Mouse (Mus musculus): ENCODE data around the gene Ikzf4.
"Not testable (repeated sequence)": the region's sequence is repeated elsewhere in the genome, so short reads cannot be mapped to it uniquely, and the experiment has no call there.

Gene Ikzf4

DNA sequence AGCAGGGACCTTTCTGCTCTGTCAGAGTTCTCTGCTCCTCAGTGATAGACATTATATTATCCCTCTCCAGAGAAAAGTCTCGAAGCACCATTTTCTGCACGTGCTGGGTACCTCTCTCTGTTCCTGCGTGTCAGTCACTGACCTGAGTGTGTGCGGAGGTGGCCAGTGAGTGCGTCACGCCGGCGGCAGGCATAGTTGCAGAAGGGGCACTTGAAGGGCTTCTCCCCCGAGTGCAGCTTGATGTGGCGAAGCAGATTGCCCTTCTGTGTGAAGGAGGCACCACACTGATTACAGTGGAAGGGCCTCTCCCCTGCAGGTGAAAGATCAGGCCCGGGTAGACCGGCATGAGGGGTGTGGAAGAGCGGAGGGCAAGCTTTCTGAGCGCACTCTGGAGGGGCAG is 5.8 kb downstream of the Ikzf4 start:
- DNase-seq, result no peak

DNA sequence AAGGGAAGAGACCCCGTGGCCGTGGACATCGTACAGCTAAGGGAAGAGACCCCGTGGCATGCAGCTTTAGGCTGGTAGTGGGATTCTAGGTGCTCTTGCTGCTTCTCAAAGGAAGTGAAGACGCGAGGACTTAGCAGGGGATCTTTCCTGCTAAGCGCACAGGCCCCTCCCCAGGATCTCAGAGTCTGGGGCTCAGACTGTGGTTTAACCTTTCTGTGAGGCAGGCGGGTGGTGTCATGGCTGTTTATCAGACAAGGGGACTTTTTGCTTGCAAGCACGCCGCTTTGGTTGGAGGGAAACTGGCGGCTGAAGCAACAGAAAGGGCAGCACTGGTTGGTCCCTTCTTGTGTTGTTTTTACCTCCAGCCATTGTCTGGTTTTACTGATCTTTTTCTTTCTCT is 8.8 kb downstream of the Ikzf4 start:
- DNase-seq, result peak; percentile 79

DNA sequence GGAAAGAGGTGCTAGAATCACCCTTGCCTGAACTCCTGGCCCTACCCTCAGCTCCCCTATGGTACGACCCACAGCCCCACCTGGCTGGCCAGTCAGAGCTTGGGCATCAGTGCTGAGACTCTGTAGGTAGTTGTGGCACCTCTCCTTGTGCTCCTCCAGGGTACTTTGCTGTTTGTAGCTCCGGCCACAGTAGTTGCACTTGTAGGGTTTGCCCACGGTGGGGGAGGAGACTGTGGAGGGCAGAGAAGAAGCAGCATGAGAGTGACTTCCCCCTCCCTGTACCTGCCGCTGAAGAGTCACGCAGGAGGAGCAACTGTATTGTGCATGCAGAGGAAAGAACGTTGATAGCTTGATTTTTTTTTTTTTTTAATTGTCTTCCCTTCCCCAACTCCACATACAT is 9.2 kb downstream of the Ikzf4 start:
- peak; percentile 69 for DNase-seq

DNA sequence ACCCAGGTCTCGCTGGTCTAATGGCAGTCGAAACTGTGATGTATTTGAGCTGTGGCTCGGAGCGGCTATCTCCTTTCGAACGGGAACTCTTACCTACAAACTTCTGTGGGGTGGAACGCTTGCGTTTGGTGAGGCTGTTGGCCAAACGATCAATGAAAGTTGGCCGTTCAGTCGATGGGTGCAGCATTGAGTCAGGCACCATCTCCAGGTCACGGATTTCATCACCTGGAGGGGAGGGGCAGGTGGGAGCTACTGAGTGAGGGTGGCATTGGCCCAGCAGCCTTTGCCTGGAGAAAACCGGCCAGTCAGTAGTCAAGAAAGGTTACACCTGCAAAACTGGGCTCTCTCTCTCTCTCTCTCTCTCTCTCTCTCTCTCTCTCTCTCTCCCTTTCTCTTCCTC is 10.1 kb downstream of the Ikzf4 start:
- no peak for DNase-seq

DNA sequence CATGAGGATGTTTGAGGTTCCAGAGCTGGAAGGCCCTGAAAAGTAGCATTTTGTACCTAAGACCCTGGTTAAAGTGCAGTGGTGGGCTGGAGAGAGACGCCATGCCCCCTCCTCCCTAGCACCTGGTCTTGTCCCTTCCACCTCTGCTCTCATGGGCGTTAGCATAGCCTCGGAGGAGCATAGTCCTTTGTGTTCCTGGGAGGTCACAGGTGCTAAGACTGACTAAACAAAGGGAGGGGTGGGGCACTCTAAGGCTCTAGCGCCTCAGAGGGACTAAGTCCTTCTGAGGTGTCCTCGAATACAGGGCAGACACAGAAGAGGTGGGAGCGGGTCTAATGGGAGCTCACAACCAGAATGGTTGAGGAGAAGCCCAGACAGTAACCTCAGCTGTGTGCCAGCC is 14.2 kb downstream of the Ikzf4 start:
- no peak for DNase-seq

DNA sequence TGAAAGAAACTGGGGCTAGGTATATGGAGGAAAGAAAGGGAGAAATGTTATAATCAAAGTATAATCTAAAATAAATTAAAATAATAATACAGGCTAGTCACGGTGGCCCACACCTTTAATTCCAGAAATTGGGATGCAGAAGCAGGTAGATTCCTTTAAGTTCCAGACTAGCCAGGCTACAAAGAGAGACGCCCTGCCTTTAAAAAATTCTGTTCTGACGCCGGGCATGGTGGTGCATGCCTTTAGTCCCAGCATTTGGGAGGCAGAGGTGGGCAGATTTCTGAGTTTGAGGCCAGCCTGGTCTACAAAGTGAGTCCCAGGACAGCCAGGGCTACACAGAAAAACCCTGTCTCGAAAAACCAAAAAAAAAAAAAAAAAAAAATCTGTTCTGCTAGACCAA is 15.5 kb downstream of the Ikzf4 start:
- not testable (repeated sequence) for DNase-seq

DNA sequence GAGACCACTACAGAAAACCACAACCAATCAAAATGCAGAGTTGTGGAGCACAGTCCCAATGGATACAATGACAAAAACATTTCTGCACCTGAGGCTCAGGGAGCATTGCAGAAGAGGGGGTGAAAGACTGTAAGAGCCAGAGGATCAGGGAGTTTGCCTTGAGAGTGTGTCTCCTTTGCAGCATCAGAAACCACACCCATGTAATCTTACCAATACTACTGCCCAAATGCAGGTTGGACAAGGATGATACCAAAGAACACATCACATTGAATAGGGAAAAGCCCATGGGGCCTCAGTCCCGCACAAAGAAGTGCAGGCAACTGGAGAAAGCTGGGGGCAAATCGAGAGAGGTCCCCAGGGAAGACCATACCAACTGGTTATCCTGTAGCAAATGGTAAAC is 16.0 kb downstream of the Ikzf4 start:
- no peak for DNase-seq

DNA sequence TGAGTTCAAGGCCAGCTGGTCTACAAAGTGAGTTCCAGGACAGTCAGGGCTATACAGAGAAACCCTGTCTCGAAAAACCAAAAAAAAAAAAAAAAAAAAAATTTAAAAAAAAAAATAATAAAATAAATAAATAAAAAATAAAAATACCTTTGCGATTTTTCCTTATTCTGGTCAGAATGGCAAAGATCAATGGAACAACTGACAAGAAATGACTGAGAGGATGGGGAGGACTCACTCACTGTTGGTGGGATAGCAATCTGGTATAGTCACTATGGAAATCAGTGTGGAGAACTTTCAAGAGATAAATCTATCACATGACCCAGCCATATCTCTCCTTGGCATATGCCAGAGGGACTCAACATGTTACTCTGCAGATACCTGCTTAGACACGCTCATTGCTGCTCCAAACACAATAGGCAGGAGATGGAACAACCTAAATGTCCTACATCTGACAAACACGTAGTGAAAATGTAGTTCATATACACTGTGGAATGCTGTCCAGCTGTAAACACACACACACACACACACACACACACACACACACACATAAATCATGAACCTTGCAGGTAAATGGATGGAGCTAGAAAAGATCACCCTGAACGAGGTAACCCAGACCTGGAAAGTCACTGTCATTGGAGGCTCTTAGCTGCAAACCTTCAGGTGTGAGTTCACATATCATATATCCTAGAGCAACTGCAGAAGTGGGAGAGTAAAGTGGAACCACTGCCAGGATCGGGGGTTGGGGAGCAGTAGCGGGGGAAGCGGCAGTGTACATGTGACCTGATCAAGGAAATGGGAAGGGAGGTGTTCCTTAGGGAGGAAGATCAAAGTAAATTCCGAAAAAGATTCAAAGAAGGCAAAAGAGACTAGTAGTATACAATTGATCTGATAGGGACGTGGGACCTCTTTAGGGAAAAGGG is 18.1 kb downstream of the Ikzf4 start:
- no peak for DNase-seq

DNA sequence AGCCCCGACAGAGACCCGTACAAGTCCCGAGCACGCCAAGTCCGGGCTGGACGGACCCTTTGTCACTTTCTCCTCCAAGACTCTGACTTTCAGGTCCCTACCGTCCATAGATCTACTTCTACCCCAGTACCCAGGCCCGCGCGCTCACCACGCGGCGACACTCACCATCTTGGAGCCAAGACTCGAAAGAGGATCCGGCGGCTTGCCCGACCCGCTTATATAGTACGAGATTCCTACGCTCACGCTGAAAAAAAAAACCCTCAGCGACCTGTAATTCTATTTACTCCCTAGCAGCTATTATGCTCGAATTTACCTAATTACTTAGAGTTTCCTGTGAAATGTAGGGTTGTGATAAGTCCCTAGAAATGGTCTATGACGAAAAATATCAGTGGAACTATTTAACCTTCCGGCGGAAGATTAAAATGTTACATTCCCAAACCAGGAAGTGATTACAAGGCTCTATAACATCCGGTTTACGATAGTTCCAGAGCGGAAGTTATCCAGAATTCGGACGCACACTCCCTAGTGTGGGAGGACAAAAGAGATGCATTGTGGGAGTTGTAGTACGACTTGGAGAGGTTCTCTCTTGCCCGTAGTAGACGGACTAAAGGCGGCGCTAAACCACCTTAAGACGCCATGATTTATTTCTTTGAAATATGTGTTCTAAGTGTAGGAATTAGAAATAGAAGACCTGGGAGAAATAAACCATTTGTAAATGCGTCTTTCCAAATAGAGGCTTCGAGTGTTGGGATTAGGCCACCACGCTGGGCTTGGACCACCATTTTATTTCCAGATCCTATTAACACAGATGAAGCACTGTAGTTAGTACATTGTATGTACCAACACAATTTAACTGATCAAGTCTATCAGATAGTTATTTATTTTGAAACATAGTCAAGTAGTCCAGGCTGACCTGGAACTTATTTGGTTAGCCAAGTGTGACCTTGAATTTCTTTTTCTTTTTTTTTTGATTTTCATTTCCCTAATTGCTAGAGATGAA is 19.2 kb downstream of the Ikzf4 start, which contains the start of gene Rps26:
Gene Rps26, minus strand, starts transcription at position 437 of the 1,000 bp plus-strand sequence.
- peak; percentile 89 for DNase-seq

DNA sequence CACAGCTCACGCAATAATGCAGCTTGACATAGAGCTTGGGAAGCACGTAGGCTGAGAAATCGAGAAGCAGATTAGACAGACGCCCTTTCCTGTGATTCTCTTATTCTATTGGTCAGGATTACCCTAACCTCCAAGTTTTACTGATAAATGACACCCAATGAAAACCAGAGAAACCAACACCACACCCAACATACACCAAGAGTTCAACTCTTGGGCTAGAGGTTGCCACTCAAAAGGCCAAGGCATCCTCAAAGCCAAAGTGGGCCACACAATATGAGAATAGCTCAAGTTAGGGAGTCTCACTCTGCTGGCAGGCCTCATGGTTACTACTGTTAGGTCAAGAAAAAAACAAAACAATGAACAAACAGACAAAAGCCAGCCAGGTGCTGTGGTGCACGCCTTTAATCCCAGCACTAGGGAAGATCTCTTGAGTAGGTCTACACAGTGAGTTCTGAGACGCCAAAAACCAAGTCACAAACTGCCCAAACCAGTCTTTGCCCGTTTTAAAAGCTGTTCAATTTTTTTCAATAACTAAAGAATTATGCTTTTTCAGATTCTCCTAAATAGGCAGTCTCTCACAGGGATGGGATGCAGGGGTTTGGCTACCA is 20.4 kb downstream of the Ikzf4 start:
- no peak for DNase-seq

DNA sequence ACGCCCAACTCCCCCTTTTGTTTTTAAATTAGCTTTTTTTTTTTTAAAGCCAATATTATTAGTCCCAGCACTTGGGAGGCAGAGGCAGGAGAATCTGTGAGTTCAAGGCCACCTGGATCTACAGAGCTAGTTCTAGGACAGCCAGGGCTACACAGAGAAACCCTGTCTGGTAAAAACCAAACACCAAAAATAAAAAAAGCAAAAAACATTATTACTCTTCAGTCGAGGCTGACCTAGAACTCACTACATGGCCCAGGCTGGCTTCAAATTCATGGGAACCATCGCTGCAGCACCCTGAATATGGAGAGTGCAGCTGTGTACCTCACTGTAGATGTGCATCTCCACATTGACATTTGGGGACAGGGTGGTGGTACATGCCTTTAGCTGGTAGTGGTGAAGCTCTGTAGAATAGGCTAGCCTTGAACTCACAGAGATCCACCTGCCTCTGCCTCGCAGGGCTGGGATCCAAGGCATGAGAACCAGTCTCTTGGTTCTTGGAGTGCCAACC is 22.6 kb downstream of the Ikzf4 start:
- not testable (repeated sequence) for DNase-seq

DNA sequence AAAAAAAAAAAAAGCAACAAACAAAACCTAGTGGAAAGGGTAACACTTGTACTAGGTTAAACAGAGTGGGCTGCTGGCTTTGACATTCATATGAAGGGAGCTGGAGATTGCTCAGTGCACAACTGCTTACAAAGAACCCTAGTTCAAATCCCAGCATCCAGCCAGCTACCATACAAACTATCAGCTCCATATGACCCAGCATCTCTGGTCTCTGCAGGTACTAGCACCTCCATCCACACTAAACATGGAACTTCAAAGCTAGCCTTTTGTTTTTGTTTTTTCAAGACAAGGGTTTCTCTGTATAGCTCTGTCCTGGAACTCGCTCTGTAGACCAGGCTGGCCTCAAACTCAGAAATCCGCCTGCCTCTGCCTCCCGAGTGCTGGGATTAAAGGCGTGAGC is 23.1 kb downstream of the Ikzf4 start:
- DNase-seq, result no peak

DNA sequence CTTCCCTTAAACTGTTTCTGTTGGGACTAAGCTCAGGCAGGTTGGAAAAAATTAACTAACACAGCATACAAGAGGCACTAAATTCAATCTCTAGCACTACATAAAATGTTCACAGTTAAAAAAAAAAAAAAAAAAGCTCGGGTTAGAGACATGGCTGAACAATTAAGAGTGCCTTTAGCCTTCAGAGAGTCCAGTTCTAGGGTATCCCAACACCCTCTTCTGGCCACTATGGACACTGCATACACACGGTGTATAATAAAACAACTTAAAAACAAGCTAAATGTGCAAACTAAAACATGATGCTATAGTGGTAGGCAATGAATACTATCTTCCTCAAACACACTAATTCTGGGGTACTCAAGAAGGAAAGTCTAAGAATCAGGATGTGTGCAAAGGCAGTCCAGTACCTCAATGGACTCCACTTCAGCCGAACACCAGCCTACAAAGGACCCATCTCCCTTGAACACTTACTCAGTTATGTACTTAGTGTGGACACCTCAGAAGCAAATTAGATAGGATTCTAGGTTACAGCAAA is 23.7 kb downstream of the Ikzf4 start:
- no peak for DNase-seq

DNA sequence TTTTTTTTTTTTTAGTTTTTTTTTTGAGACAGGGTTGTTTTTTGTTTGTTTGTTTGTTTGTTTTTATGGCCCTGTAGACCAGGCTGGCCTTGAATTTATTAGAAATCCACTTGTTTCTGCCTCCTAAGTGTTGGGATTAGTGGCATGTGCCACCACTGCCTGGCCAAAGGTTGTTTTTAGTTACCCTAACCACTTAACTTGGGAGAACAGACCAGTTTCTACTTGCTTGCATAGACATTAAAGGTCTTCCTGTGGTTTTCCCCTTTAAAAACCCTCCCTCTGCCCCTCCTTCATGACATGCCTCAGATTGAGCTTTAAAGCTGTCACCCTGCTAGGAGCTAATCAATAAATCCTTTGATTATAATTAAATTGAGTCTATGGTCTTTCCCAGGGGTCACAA is 25.6 kb downstream of the Ikzf4 start:
- no peak for DNase-seq

DNA sequence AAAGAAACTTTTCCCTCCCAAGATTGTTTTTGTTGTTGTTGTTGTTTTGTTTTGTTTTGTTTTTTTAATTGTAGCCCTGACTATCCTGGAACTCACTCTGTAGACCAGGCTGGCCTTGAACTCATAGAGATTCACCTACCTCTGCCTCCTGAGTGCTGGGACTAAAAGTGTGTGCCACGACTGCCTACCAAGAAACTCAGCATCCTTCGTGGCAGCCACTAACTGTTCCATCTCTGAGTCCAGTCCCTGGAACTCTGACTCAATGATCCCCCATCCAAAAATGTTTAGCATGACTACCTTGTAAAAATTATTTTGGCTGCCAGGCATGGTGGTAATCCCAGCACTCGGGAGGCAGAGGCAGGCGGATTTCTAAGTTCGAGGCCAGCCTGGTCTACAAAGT is 26.6 kb downstream of the Ikzf4 start:
- not testable (repeated sequence) for DNase-seq

DNA sequence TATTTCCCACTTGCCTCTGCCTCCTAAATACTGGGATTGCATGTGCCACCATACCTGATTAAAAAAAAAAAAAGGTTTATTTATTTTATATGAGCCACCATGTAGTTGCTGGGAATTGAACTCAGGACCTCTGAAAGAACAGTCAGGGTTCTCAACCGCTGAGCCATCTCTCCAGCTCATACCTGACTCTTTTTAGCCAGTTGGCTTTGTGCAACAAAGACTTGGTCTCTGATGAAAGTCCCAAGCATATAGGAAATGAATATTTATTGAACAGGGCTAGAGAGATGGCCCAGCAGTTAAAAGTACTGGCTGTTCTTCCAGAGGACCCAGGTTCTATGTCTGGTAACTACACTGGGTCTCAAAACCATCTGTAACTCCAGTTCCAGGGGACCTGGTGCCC is 27.2 kb downstream of the Ikzf4 start:
- no peak for DNase-seq

DNA sequence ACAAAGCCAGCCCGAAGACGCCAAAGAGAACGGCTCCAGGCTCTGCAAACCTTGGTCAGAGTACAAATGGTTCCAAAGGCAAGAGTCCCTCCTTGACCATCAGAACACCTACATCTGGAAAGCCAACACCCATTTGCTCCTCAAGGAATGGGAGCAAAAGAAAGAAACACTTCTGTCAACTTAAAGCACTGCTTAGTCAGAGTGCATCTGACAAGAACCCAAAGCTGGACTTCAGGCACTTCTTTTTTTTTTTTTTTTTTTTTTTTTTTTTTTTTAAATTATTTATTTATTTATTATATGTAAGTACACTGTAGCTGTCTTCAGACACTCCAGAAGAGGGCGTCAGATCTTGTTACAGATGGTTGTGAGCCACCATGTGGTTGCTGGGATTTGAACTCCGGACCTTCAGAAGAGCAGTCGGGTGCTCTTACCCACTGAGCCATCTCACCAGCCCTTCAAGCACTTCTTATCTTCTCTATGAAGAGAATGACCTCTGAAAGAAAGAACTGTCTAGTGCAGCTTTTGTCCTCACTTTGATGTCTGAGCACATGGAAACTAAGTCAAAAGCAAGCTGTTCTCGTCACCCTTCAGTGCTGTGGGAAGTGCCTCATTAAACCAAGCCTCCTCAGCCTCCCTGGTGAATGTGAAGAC is 29.9 kb downstream of the Ikzf4 start:
- not testable (repeated sequence) for DNase-seq

DNA sequence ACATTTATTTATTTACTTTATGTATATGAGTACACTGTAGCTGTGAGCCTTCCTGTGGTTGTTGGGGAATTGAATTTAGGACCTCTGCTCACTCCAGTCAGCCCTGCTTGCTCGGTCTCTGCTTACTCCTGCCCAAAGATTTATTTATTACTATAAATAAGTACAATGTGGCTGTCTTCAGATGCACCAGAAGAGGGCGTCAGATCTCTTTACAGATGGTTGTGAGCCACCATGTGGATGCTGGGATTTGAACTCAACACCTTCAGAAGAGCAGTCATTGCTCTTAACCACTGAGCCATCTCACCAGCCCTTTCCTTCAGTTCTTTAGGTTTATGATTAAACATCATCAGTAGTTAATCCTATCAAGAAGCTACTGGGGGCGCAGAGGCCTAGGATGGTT is 30.9 kb downstream of the Ikzf4 start:
- DNase-seq, result no peak

DNA sequence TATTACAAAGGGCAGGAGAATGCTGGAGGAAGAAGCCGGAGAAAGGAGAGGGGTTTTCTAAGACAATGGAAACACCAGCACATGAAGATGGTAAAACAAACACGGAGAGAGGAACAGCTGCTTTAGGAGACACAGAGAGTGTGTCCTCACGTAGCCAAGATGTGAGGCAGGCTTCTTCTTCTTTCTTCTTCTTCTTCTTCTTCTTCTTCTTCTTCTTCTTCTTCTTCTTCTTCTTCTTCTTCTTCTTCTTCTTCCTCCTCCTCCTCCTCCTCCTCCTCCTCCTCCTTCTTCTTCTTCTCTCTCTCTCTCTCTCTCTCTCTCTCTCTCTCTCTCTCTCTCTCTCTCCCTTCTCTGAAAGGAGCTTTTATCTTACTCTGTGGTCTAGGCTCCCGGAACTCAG is 32.0 kb downstream of the Ikzf4 start:
- DNase-seq, result not testable (repeated sequence)

DNA sequence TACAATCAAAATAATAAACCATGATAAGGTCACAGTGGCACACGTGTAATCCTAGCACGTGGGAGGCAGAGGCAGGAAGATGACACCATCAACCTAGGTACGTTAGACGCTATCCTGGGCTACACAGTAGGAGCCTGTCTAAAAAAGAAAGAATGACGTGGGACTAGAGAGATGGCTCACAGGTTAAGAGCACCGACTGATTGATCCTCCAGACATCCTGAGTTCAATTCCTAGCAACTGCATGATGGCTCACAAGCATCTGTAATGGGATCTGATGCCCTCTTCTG is 32.7 kb downstream of the Ikzf4 start:
- no peak for DNase-seq

DNA sequence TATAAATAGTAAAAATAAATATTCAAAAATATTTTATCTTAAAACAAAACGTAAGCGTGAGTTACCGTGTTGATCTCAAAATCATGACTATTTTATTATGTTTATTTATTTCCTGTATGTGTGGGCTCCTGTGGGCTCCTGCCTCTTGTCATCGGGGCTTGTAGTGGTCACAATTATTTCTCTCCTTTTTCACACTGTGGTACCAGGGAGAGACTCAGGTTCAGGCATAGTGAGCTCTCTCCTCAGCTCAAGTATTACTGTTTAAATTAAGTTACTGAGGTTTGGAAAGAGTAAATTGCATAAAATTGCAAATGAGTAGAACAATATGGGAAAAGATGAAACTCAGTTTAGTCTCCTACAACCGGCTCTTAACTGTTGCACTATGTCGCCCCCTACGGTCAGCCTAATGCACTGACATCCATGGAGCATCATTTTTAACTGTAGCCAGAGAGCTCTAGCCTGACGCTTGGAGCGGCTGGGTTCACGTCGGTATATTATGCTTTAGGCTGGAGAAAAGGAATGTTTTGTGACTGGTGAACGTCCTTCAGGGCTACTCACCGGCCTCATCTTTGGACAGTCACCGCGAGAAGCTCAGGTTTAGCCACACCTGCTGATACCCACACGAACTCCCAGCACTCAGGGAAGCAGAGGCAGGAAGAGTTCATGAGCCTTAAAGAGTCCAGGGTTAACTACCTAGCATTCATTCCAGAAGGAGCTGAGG is 33.2 kb downstream of the Ikzf4 start:
- DNase-seq, result peak; percentile 91

DNA sequence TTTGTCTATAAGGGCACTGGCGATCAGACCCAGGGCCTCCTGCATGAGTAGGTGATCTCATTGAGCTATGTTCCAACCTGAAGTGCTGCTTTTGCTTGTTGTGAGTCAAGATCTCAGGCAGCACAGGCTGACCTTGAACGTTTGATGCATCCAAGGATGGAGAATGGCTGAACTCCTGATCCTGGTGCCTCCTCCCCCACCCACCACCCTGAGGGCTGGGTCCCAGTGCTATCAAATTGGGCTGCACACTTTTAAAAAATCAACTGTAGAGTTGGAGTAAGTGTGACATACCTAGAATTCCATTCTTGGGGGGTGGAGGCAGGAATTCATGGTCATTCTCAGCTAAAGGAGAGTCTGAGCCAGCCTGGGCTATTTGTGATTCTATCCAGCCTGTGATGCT is 39.3 kb downstream of the Ikzf4 start:
- no peak for DNase-seq

Measured in thymus, postnatal 4 days (tissue).